Mouse (Mus musculus) C3H10T1/2 (cell line): ENCODE results near the gene Hid1. TPM values are rescaled to one million over a fixed set of nuclear protein-coding genes. Genes with fewer than 3 reads are reported as not detected.

Experiments
- polyA plus RNA-seq, 2 experiments: library from polyadenylated mRNA; unstranded; fragments of >200 nt; fragmentation: generic; extraction: Trizol; gene quantifications; one replicate each; pipeline ENCODE4 v1.2.1; 2012; ENCODE audit warnings: missing spikeins in 2 of 2

The Hid1 gene
- 1 to 10 TPM; 1.9 to 7.6 TPM for polyA plus RNA-seq

DNA sequence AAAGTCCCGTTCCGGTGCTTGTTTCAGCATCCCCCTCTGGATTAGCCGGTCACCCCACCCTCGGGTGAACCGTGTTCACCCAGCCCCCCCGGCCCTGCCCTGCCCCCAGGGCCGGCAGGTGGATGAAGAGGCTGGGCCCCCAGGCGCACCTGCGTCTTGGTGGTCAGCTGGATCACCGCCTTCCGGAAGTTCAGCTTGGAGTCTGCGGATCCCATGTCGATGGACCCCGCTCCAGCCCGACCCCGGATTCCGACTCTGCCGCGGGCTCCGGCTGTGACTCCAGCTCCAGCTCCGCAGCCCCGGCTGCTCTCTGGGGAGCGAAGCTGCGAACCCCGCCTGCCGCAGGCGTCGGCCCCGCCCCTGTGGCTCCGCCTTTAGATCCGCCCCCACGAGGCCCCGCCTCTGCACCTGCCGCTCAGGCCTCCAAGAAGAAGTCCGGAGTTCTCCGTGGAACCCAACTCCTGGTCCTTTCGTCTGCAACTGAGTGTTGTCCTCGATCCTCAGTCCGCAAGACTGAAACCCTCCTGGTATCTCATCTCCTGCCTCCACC lies at the start of gene Hid1:
Hid1 (minus strand) TSS at position 362 of the 550 bp plus-strand sequence.

DNA sequence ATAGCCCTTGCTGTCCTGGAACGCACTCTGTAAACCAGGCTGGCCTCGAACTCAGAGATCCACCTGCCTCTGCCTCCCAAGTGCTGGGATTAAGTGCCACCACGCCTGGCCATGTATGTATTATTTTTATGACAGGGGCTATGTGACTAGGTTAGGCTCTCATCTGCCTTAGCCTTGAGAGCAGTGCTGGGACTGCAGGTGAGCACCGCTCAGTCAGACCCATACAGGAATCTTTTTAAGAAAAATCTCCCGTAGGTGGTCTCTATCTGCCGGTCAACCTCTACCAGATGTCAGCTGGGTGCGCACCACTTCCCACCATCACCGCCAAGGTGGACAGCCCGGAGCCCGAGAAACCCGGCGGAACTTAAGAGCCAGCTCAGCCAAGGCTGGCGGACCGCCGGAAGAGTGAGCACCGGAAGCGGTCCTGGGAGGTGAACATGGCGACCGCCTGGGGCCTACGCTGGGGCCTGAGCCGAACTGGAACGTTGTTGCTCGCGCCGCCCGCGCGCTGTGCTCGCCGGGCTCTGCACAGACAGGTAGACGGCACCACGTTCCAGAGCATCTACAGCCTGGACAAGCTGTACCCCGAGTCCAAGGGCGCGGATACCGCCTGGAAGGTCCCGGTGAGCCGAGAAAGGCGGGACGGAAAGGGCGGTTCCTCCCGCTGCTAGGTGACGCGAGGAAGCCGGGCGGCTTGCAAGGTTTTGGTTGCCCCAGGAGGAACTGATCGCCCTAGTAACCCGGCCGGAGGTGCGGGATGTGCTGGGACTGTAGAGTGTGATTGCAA lies 36.0 kb upstream of the Hid1 start, which contains the start of gene Mrpl58:
Mrpl58 (plus strand) TSS at position 415 of the 787 bp plus-strand sequence.

DNA sequence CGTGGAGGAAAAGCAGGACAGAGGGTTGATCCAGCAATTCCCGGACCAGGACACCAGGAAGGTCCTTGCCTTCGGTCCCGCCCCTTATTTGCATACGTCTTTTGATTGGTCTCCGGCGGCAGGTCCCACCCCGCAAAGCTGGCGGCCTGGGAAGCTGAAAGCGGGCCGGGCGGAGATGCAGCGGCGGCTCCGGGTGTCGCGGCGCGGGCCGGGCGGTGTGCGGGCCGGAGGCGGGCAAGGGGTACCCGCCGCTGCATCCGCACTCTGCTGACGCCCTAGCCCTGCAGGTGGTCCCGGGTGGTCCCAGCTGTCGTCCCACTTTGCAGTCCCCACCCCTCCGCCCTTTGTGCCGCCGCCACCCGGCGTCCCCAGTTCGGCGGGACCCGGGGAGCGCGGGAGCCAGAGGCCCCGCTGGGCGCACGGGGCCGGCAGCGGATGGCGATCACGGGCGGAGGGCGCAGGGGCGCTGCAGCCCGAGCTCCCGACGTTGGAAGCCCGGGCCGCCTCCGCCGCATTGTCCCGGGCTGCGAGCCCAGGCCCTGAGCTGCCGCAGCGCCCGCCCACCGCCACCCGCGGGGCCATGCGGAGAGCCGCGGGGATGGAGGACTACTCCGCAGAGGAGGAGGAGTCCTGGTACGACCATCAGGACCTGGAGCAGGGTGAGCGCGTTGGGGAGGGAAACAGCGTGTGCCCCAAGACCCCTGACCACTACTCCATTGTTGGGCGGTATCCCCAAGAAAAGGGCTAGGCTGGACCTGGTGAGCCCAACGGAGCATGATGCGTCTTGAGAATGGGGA lies 14.4 kb upstream of the Hid1 start, which contains the start of gene Cdr2l:
Cdr2l (plus strand) TSS at position 174 of the 797 bp plus-strand sequence.

DNA sequence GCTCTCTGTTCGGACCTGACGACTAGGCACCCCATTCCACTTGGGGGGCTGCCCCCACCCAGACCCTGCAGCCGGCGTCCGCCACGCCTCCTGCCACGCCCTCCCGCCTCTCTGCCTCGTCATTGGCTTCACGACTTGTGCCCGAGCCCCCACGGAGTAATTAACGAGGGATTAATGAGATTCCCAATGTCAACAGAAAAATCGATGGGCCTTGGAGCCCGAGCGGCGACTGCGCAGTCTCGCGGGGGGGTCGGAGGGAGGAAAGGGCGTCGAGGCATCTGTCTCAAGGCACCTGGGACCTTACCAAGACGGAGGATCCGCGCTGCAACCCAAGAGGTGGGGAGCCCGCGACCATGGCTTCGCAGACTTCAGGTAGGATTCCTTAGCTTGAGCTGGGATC lies 33.0 kb downstream of the Hid1 start, which contains the start of gene Otop3:
Otop3 (plus strand) TSS at position 201 of the 400 bp plus-strand sequence.

DNA sequence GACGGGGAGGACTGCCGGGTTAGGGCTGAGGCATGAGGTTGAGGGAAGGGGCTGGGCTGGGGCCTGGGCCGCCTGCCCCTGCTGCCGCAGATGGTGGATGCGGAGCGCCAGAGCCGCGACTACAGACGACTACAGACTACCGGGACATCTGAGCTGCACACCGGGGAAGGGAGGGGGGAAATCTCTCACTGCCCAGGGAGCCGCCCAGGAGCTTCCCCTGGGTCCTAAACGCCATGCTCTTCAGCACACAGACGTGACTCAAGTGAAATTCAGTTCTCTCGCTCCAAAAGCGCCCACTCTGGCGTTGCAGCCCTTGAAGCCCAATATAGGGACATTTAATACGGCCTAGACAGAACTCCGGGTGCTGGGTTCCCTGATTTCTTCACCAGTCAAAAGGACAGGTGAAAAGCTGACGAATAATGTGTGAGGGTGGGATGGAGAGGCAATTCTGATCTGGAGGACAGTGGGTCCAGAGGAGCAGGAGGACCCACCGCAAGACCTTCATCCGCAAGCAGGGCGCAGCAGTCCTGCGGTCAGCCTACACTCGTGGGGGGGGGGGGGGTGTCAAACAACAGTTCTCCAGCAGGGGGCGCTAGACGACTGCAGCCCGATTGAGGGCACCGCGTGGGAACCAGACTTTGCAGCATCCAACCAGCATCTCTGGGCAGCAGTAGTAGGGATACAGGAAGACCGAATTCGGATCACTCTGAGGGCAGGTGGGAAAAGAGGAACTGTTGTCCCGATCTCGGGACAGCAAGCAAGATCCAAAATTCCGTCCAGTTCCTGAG lies 45.5 kb downstream of the Hid1 start, which contains the start of gene Ush1g:
Ush1g (minus strand) TSS at position 136 of the 788 bp plus-strand sequence.

DNA sequence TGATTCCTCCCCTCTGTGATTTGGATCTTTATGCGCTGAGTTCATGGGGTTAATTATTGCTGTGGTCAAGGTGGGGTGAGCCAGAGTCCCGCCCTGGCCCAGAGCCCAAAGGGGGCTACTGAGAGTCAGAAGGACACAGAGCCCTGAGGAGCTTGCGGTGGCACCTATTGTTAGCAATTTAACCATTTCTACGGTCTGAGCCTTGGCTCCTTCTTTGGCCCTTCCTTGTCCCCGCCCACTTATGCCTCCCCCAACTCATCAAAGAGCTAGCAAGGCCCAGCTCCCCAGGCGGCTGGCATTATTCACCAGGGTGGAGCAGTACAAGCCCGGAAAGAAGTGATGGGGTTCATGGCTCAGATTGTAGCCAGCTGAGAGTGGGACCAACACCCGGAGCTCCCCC lies 60.7 kb downstream of the Hid1 start, which contains the start of gene Otop2:
Otop2 (plus strand) TSS at position 301 of the 400 bp plus-strand sequence.

Other genes with a start within 250 kb of the Hid1 start
- not detected for gene Cd300lf, start 233.8 kb downstream of the Hid1 start, polyA plus RNA-seq
- 10 to 100 TPM; 13.5 to 58.4 TPM for gene Slc9a3r1, start 204.4 kb downstream of the Hid1 start, polyA plus RNA-seq
- gene Tmem104, start 180.3 kb downstream of the Hid1 start, polyA plus RNA-seq = 1 to 10 TPM; 3.2 to 9.7 TPM
- gene Nat9, start 179.9 kb downstream of the Hid1 start, polyA plus RNA-seq = 10 to 100 TPM; 19.1 to 27.4 TPM
- gene Grin2c, start 100.5 kb downstream of the Hid1 start, polyA plus RNA-seq = not detected
- 10 to 100 TPM; 15.6 to 23.1 TPM for gene Fdxr, start 90.7 kb downstream of the Hid1 start, polyA plus RNA-seq
- gene Fads6, start 70.1 kb downstream of the Hid1 start, polyA plus RNA-seq = under 1 TPM in 1 of 2 experiments, not detected in 1; 0.05 TPM
- gene Otop2, start 60.6 kb downstream of the Hid1 start, polyA plus RNA-seq = under 1 TPM in 1 of 2 experiments, not detected in 1; 0.06 TPM
- gene Ush1g, start 45.7 kb downstream of the Hid1 start, polyA plus RNA-seq = under 1 TPM; 0.11 to 0.34 TPM
- gene Otop3, start 33.0 kb downstream of the Hid1 start, polyA plus RNA-seq = not detected
- gene Cdr2l, start 14.2 kb upstream of the Hid1 start, polyA plus RNA-seq = 10 to 100 TPM in 1 of 2 experiments, 1 to 10 TPM in 1; 6.5 to 16.4 TPM
- 100 to 1,000 TPM; 204 to 411 TPM for gene Mrpl58, start 36.0 kb upstream of the Hid1 start, polyA plus RNA-seq
- 100 to 1,000 TPM; 816 to 966 TPM for gene Atp5h, start 52.2 kb upstream of the Hid1 start, polyA plus RNA-seq
- 10 to 100 TPM; 24.1 to 58.3 TPM for gene Kctd2, start 52.4 kb upstream of the Hid1 start, polyA plus RNA-seq
- not detected for gene Trim80, start 72.8 kb upstream of the Hid1 start, polyA plus RNA-seq
- gene Slc16a5, start 94.7 kb upstream of the Hid1 start, polyA plus RNA-seq = under 1 TPM; 0.12 to 0.76 TPM
- gene Armc7, start 107.9 kb upstream of the Hid1 start, polyA plus RNA-seq = 10 to 100 TPM in 1 of 2 experiments, 1 to 10 TPM in 1; 3.4 to 13.7 TPM
- gene Nt5c, start 124.1 kb upstream of the Hid1 start, polyA plus RNA-seq = 100 to 1,000 TPM; 130 to 206 TPM
- 100 to 1,000 TPM; 321 to 516 TPM for gene Jpt1, start 146.6 kb upstream of the Hid1 start, polyA plus RNA-seq
- gene Sumo2, start 168.5 kb upstream of the Hid1 start, polyA plus RNA-seq = 100 to 1,000 TPM; 150 to 340 TPM
- gene Nup85, start 196.7 kb upstream of the Hid1 start, polyA plus RNA-seq = 100 to 1,000 TPM in 1 of 2 experiments, 10 to 100 TPM in 1; 90.3 to 107 TPM
- gene Mrps7, start 236.2 kb upstream of the Hid1 start, polyA plus RNA-seq = 100 to 1,000 TPM in 1 of 2 experiments, 10 to 100 TPM in 1; 71.5 to 141 TPM
- gene Gga3, start 236.3 kb upstream of the Hid1 start, polyA plus RNA-seq = 10 to 100 TPM in 1 of 2 experiments, 1 to 10 TPM in 1; 6.0 to 15.0 TPM
- gene Mif4gd, start 245.2 kb upstream of the Hid1 start, polyA plus RNA-seq = 10 to 100 TPM; 13.3 to 37.6 TPM